32 mouse cellular contexts compared by ENCODE assay signal in the genomic region with DNA sequence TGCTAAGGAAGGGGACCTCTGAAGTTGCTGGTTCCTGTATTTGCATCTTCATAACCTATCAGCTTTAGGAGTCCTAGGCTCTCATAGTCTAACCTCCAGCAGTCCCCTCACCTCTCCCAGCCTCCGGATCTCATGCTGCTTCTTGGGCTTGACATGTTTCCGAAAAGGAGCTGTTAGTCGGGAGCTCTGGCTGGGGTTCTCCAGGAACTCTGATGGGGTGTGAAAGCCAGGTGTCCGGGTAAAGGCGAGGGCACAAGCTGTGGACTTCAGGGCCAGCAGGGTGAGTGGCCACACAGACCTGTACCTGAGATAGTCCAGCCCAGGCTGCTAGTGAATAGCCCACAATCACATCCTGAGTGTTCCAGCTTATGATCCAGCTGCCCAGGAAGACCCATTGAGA. TPM values are rescaled to one million over a fixed set of nuclear protein-coding genes. Genes with fewer than 3 reads are reported as not detected.
"Had no signal": no experiment of that assay in that cellular context is flagged by ENCODE, and none has a peak within 500 bp of the region (broad histone marks: within the 10 kb centered on the region; RNA-seq: fewer than 3 reads in every experiment).

No protein-coding gene starts in this region.

- H3K4me3 ChIP-seq: limb, embryonic 10.5 days; limb, embryonic 12.5 days; limb, embryonic 13.5 days; limb, embryonic 15.5 days; liver, embryonic 12.5 days; liver, embryonic 13.5 days; liver, embryonic 15.5 days; lung, embryonic 15.5 days; megakaryocyte, embryonic 14.5 days; midbrain, embryonic 10.5 days; midbrain, embryonic 12.5 days; midbrain, embryonic 13.5 days; midbrain, embryonic 15.5 days; neural tube, embryonic 12.5 days had no signal

- H3K4me2 ChIP-seq: limb, embryonic 12.5 days; limb, embryonic 13.5 days; limb, embryonic 15.5 days; liver, embryonic 11.5 days; liver, embryonic 12.5 days; liver, embryonic 13.5 days; liver, embryonic 15.5 days; lung, embryonic 14.5 days; lung, embryonic 15.5 days; midbrain, embryonic 11.5 days; midbrain, embryonic 12.5 days; midbrain, embryonic 13.5 days; midbrain, embryonic 15.5 days; neural tube, embryonic 12.5 days had no signal

- H3K27me3 ChIP-seq: limb, embryonic 12.5 days; limb, embryonic 13.5 days; limb, embryonic 15.5 days; liver, embryonic 12.5 days; liver, embryonic 13.5 days; liver, embryonic 15.5 days; lung, embryonic 15.5 days; megakaryocyte, embryonic 14.5 days; midbrain, embryonic 12.5 days; midbrain, embryonic 13.5 days; midbrain, embryonic 15.5 days; neural tube, embryonic 12.5 days had no signal

- DNase-seq: left cerebral cortex, postnatal 4 days; liver; liver, embryonic 13.5 days; liver, postnatal 0 days; lung, adult 18-20 months; lung, adult 2 months; lung, embryonic 14.5 days; lung, postnatal 10 days; lung, postnatal 14 days; lung, postnatal 36 days; lung, postnatal 4 days; midbrain, embryonic 14.5 days had no signal

RNA-seq across cellular contexts. Expression of a gene that starts 21.0 kb away (rescaled TPM):
- total RNA-seq: liver, adult 2 months; megakaryocyte progenitor cell, adult 5-6 weeks; megakaryocyte, adult 5-6 weeks; monocyte, adult 5-6 weeks had no signal
- polyA plus RNA-seq: liver, adult 2 months; liver, postnatal 0 days; macrophage had no signal
